In the genomic region with DNA sequence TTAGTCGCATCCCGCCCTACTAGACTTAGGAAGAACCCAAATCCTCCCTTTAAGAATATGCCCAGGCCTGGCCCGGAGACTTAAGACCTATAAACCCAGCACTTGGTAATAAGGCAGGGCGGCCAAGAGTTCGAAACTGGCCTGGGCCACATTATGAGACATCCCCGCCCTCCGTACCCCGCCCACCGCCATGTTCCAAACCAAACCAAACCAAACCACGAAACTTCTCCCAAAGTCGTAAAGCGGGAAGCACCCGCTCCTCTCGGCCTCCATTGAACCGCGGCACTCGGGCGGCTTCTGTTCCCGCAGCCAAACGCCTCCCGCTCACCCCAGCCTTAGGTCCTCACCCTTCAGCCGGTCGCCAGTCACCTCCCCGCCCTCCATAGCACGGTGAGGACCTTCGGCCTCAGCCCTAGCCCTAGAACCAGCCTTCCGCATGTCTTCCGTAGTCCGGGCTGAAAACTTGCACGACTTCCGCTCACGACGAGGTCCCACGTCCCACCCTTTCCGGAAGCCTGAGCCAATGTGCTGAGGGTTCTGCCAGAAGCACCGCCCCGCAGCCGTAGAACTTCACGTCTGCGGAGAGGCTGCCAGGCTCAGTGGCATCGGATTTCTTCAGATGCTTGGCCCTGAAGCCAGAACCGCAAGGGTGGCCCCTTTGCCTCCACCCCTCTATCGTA, we compare ENCODE assay signal across 8 mouse cellular contexts. TPM values are rescaled to one million over a fixed set of nuclear protein-coding genes. Genes with fewer than 3 reads are reported as not detected.
DNase-seq lines count a peak whose midpoint lies in the region; ATAC-seq and TF ChIP-seq lines count a peak whose summit lies in the region.

A gene (minus strand): TSS at position 503 of the 680 bp plus-strand sequence.

- H3K27ac ChIP-seq in gastrocnemius, adult 2 months: peak within 1 kb of the TSS; percentile 94
- peak within 1 kb of the TSS; percentile 67 for H3K27ac ChIP-seq in hindbrain, postnatal 0 days
- peak within 1 kb of the TSS; percentile 79 for H3K27ac ChIP-seq in left cerebral cortex, adult 2 months

- WGBS in hindbrain, postnatal 0 days: 1% methylated on average over 42 of the region's 43 CpGs

- peak; percentile 97 for DNase-seq in ZHBTc4 (ENCODE audit: low read depth, low spot score)
- DNase-seq in gastrocnemius, adult 2 months: peak; percentile 97
- peak; percentile 96 for DNase-seq in hindbrain, postnatal 0 days (ENCODE audit: low spot score)
- DNase-seq in left cerebral cortex, adult 2 months (ENCODE audit: extremely low spot score in 1 of 2, low spot score in 2 of 2): peak; percentile 85 to 88
- DNase-seq in right cerebral cortex, adult 2 months (ENCODE audit: low spot score in 2 of 2): peak; percentile 89 to 92
- DNase-seq in urinary bladder, postnatal 14 days (ENCODE audit: low spot score): peak; percentile 92

- peak within 1 kb of the TSS; percentile 64 for H3K9ac ChIP-seq in hindbrain, postnatal 0 days (replicated peaks; ENCODE audit: low read length)

- TF ChIP-seq CTCF in gastrocnemius, adult 2 months (IDR thresholded peaks at IDR 0.05): no peak
- TF ChIP-seq CTCF in hindbrain, postnatal 0 days (IDR thresholded peaks at IDR 0.05; ENCODE audit: low read depth): no peak
- no peak for TF ChIP-seq CTCF in left cerebral cortex, adult 2 months (IDR thresholded peaks at IDR 0.05)

- no peaks in the 10 kb centered on the region for H3K9me3 ChIP-seq in hindbrain, postnatal 0 days (ENCODE audit: low read length)

- H3K4me3 ChIP-seq in gastrocnemius, adult 2 months: peak within 1 kb of the TSS; percentile 78
- peak within 1 kb of the TSS; percentile 66 for H3K4me3 ChIP-seq in hindbrain, postnatal 0 days (ENCODE audit: low read length)
- H3K4me3 ChIP-seq in left cerebral cortex, adult 2 months: peak within 1 kb of the TSS; percentile 63

- peak within 1 kb of the TSS; percentile 83 for H3K4me2 ChIP-seq in hindbrain, postnatal 0 days (ENCODE audit: low read depth, low read length)

- H3K27me3 ChIP-seq in hindbrain, postnatal 0 days (ENCODE audit: insufficient read depth, low read length): no peaks in the 10 kb centered on the region

- peaks cover 8% of the 10 kb centered on the region; the same call in 1 of the 2 replicates for H3K4me1 ChIP-seq in hindbrain, postnatal 0 days (ENCODE audit: insufficient read depth, low read length)

- H3K36me3 ChIP-seq in hindbrain, postnatal 0 days (ENCODE audit: insufficient read depth, low read length): peaks cover 36% of the 10 kb centered on the region

- intact Hi-C loops in gastrocnemius, adult 2 months (cut with DNase I): no loop called here
- intact Hi-C loops in left cerebral cortex, adult 2 months (cut with DNase I): loop anchor here (2.0 kb wide), 1 partner anchor 23 kb away; a partner anchor contains a TSS

- ATAC-seq in common myeloid progenitor, adult 5-6 weeks (replicated peaks; ENCODE audit: low read depth, poor library complexity, severe bottlenecking): peak; percentile 97
- peak; percentile 90 for ATAC-seq in hindbrain, postnatal 0 days
- peak; percentile 99 for ATAC-seq in megakaryocyte, adult 5-6 weeks (ENCODE audit: poor library complexity, severe bottlenecking)

RNA-seq across cellular contexts. Expression of the gene that starts here (rescaled TPM):
- 46.2 and 51.9 TPM in 2 replicates for total RNA-seq in common myeloid progenitor, adult 5-6 weeks (2017)
- total RNA-seq in gastrocnemius, adult 2 months (2021): 10 to 100 TPM in 1 of 2 experiments, 1 to 10 TPM in 1; 7.9 to 12.6 TPM
- 26.6 and 32.7 TPM in 2 replicates for total RNA-seq in hindbrain, postnatal 0 days (2014; rRNA removed)
- polyA plus RNA-seq in hindbrain, postnatal 0 days (2015; fragmentation: Nextera tagmentation; extraction: Ambion mirVana): 56.5 and 59.1 TPM in 2 replicates
- total RNA-seq in left cerebral cortex, adult 2 months (2021): 10 to 100 TPM; 14.9 to 15.7 TPM
- total RNA-seq in megakaryocyte, adult 5-6 weeks (2015): 9.6 and 10.6 TPM in 2 replicates
- 62.2 and 75.0 TPM in 2 replicates for total RNA-seq in megakaryocyte, adult 5-6 weeks (2017)

Comparison
In these comparisons a context has a peak if more than half of its experiments do, and no peak if none do; other contexts are left out.
1. Peak in every context shown above with its lines: DNase-seq, ATAC-seq, H3K4me3 ChIP-seq and H3K27ac ChIP-seq.